Mouse (Mus musculus) neural tube, embryonic 15.5 days (tissue): ENCODE data around the gene Tbl3. TPM values are rescaled to one million over a fixed set of nuclear protein-coding genes. Genes with fewer than 3 reads are reported as not detected.

Experiments
- ATAC-seq: fragments of 200-750 bp; cut with Nextera tagmentation; 2 replicates; pipeline ENCODE4 v1.8.0; 2017; ENCODE audit warnings: mild to moderate bottlenecking, moderate TSS enrichment, moderate library complexity; ENCODE audit not compliant: low FRiP score
- H3K27ac ChIP-seq: fragments of 300-500 bp; sonication (generic); replicated peaks from 2 replicates; pipeline ENCODE4 v1.5.1; 2015; ENCODE audit warnings: mild to moderate bottlenecking, inconsistent platforms
- H3K27me3 ChIP-seq: fragments of 300-500 bp; sonication (generic); replicated peaks from 2 replicates; pipeline ENCODE4 v1.6.1; 2015; ENCODE audit warnings: inconsistent platforms
- H3K36me3 ChIP-seq: fragments of 300-500 bp; sonication (generic); 2 replicates; pipeline ENCODE4 v1.6.1; 2015; ENCODE audit warnings: inconsistent platforms
- H3K4me1 ChIP-seq: fragments of 300-500 bp; sonication (generic); 2 replicates; pipeline ENCODE4 v1.6.1; 2015; ENCODE audit warnings: inconsistent platforms
- H3K4me2 ChIP-seq: fragments of 300-500 bp; sonication (generic); 2 replicates; pipeline ENCODE4 v1.6.1; 2015; ENCODE audit warnings: inconsistent platforms, mild to moderate bottlenecking, moderate library complexity
- H3K4me3 ChIP-seq: fragments of 300-500 bp; sonication (generic); replicated peaks from 2 replicates; pipeline ENCODE4 v1.5.1; 2015; ENCODE audit warnings: mild to moderate bottlenecking, inconsistent platforms
- H3K9ac ChIP-seq: fragments of 300-500 bp; sonication (generic); replicated peaks from 2 replicates; pipeline ENCODE4 v1.6.1; 2015; ENCODE audit warnings: mild to moderate bottlenecking, inconsistent platforms
- H3K9me3 ChIP-seq: fragments of 300-500 bp; sonication (generic); replicated peaks from 2 replicates; pipeline ENCODE4 v1.6.1; 2016; ENCODE audit warnings: inconsistent platforms
- WGBS: fragments of 180-500 bp; shearing (Covaris S2); methylation state at CpG from one replicate; pipeline ENCODE4 v1.1.7; 2015; ENCODE audit warnings: mixed read lengths; 5-methylcytosine and 5-hydroxymethylcytosine counted together
- polyA plus RNA-seq: library from polyadenylated mRNA; unstranded; fragments of >200 nt; fragmentation: Nextera tagmentation; extraction: Ambion mirVana; gene quantifications from 2 replicates; pipeline ENCODE4 v1.2.1, GENCODE M21; 2015

Tbl3 gene
- polyA plus RNA-seq, 1 experiment from 2014 or later, result 55.6 TPM

- no peak overlapping the region for H3K4me3 ChIP-seq
- 94% methylated on average over 15 of the region's 15 CpGs for WGBS
- no peaks in the 10 kb centered on the region for H3K9me3 ChIP-seq
- H3K9ac ChIP-seq, result no peak overlapping the region
- peaks cover 9% of the 10 kb centered on the region; the same call in 1 of the 2 replicates for H3K36me3 ChIP-seq
- H3K4me2 ChIP-seq, result no peak overlapping the region
- H3K27me3 ChIP-seq, result no peaks in the 10 kb centered on the region
- no peak for ATAC-seq
- H3K27ac ChIP-seq, result no peak overlapping the region
- H3K4me1 ChIP-seq, result peaks cover 9% of the 10 kb centered on the region
These were observed 8.8 kb upstream of the Tbl3 start for GRCm38 (mm10) chr17:24716166-24716682.

DNA sequence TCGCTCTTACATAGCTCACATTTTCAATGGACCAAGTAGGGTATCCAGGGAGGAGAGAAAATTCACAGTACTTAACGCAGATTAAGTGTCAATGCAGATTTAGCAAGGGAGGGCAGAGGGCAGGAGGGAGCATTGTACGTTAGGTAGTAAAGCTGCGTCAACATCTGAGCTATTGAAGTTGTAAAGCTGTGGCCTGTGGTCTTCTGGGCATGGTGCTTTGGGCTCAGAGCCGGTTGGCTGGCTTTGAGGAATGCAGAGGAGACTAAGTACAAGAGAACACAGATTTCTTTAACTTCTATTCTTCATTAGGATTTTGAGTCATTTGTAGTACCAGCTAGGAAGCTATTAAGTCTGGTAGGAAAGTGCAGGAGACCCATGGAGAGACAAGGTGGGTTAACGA lies 8.1 kb upstream of the Tbl3 start:
- Histone ChIP-seq H3K27me3 (no peaks in the 10 kb centered on the region), H3K27ac (no peak overlapping the region), H3K9ac (no peak overlapping the region), H3K4me3 (no peak overlapping the region), H3K4me1 (peaks cover 7% of the 10 kb centered on the region), H3K9me3 (no peaks in the 10 kb centered on the region), H3K4me2 (no peak overlapping the region), H3K36me3 (peaks cover 9% of the 10 kb centered on the region; the same call in 1 of the 2 replicates)
- no peak for ATAC-seq
- 53% methylated on average over 6 of the region's 6 CpGs for WGBS

- H3K36me3 ChIP-seq, result peaks cover 20% of the 10 kb centered on the region
- no peak overlapping the region for H3K4me2 ChIP-seq
- ATAC-seq, result no peak
- 30% methylated on average over 2 of the region's 2 CpGs for WGBS
- no peaks in the 10 kb centered on the region for H3K27me3 ChIP-seq
- H3K27ac ChIP-seq, result no peak overlapping the region
- no peak overlapping the region for H3K9ac ChIP-seq
- H3K4me1 ChIP-seq, result peaks cover 21% of the 10 kb centered on the region
- H3K4me3 ChIP-seq, result 0 out of 2 replicates have a peak overlapping the region, but pooled peaks have one; percentile 77
- no peaks in the 10 kb centered on the region for H3K9me3 ChIP-seq
These were observed 1.2 kb upstream of the Tbl3 start for GRCm38 (mm10) chr17:24708646-24709045.

DNA sequence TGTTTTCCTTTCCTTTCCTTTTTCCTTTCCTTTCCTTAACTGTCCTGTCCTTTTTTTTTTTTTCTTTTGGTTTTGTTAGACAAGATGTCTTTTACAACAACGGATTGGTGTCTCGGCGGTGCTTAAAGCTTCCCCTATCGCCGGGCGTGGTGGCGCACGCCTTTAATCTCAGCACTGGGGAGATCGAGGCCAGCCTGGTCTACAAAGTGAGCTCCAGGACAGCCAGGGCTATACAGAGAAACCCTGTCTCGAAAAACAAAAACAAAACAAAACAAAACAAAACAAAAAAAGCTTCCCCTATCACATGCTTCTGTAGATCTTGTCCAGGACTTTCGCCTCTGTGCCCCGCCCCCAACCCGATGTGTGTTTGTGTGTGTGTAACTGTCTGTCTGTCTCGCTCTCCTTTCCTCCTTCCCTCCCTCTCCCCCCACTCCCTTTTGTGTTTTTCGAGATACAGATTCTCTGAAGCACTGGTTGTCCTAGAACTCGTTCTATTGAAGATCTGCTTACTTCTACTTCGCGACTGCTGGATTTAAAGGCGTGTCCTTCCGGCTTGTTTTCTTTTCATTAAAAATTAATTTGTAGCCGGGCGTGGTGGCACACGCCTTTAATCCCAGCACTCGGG lies 453 bp upstream of the Tbl3 start:
- Histone ChIP-seq H3K27me3 (no peaks in the 10 kb centered on the region), H3K36me3 (peaks cover 24% of the 10 kb centered on the region), H3K4me2 (peak overlapping the region; percentile 81), H3K4me1 (peaks cover 21% of the 10 kb centered on the region), H3K27ac (peak overlapping the region; percentile 83), H3K9me3 (no peaks in the 10 kb centered on the region), H3K9ac (peak overlapping the region; percentile 78), H3K4me3 (peak overlapping the region; percentile 77)
- WGBS, result 5% methylated on average over 24 of the region's 24 CpGs
- ATAC-seq, result no peak; the same call in 1 of the 2 replicates

- Histone ChIP-seq H3K4me3 (no peak overlapping the region), H3K9me3 (no peaks in the 10 kb centered on the region), H3K27ac (no peak overlapping the region), H3K4me1 (peaks cover 21% of the 10 kb centered on the region), H3K4me2 (peak overlapping the region; percentile 81; the same call in 1 of the 2 replicates), H3K36me3 (peaks cover 44% of the 10 kb centered on the region), H3K27me3 (no peaks in the 10 kb centered on the region), H3K9ac (no peak overlapping the region)
- no peak for ATAC-seq
- 94% methylated on average over 3 of the region's 3 CpGs for WGBS
These were observed 1.6 kb downstream of the Tbl3 start for GRCm38 (mm10) chr17:24705821-24706220.

GRCm38 (mm10) chr17:24701251-24701650 lies 6.2 kb downstream of the Tbl3 start:
- Histone ChIP-seq H3K4me2 (no peak overlapping the region), H3K36me3 (peaks cover 60% of the 10 kb centered on the region), H3K9me3 (no peaks in the 10 kb centered on the region), H3K9ac (no peak overlapping the region), H3K4me3 (no peak overlapping the region), H3K4me1 (peaks cover 23% of the 10 kb centered on the region), H3K27me3 (no peaks in the 10 kb centered on the region), H3K27ac (no peak overlapping the region)
- WGBS, result 91% methylated on average over 9 of the region's 9 CpGs
- ATAC-seq, result no peak

GRCm38 (mm10) chr17:24699473-24699872 lies 8.0 kb downstream of the Tbl3 start:
- ATAC-seq, result no peak
- no peak overlapping the region for H3K4me2 ChIP-seq
- no peaks in the 10 kb centered on the region for H3K27me3 ChIP-seq
- H3K9ac ChIP-seq, result no peak overlapping the region
- no peak overlapping the region for H3K4me3 ChIP-seq
- H3K9me3 ChIP-seq, result no peaks in the 10 kb centered on the region
- no peak overlapping the region for H3K27ac ChIP-seq
- peaks cover 48% of the 10 kb centered on the region for H3K36me3 ChIP-seq
- peaks cover 27% of the 10 kb centered on the region for H3K4me1 ChIP-seq
- 89% methylated on average over 2 of the region's 2 CpGs for WGBS

DNA sequence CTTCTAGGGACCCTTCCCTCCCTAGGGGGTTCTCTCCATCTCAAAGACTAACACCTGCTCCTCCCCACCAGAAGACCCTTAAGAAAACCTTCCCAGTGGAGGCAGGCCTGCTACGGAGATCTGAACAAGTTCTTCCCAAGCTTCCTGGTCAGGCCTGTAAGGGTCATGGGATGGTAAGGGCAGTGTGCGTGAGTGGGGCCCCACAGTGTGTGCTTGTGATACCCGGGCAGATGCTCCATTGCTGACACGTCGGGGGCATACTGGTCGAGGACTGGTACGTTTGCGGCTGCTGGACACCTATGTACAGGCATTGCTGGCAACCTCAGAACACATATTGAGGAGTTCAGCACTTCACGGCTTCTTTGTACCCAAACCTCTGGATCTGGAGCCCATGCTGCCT lies 8.7 kb downstream of the Tbl3 start:
- ATAC-seq, result no peak

DNA sequence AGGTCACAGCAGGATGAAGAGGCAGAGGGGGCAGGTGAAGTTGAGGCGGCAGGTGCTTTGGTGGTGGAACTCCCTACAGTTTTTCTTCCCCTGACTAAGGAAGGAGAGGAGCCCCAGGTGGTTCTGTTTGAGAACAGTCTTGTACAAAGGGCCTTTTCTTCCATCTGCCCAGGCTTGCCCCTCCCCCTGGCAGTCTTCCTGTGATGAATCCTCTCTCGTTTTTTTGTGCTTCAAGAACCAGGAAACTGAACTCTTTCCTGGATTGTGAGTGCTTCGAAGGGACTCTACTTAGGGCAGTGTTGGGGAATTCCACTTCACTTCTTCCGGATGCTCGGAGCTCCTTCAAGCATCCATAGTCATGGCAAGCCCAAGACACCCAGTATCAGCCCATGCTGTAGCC lies 9.5 kb downstream of the Tbl3 start:
- Histone ChIP-seq H3K4me2 (no peak overlapping the region), H3K9ac (no peak overlapping the region), H3K9me3 (no peaks in the 10 kb centered on the region), H3K4me1 (peaks cover 36% of the 10 kb centered on the region), H3K36me3 (peaks cover 40% of the 10 kb centered on the region), H3K27me3 (no peaks in the 10 kb centered on the region), H3K4me3 (no peak overlapping the region), H3K27ac (no peak overlapping the region)
- WGBS, result 22% methylated on average over 5 of the region's 5 CpGs
- ATAC-seq, result no peak

More for the DNA sequence above, 8.7 kb downstream of the Tbl3 start:
- WGBS, result 69% methylated on average over 9 of the region's 9 CpGs
- Histone ChIP-seq H3K4me3 (no peak overlapping the region), H3K36me3 (peaks cover 40% of the 10 kb centered on the region), H3K4me2 (no peak overlapping the region), H3K27me3 (no peaks in the 10 kb centered on the region), H3K4me1 (peaks cover 32% of the 10 kb centered on the region), H3K9me3 (no peaks in the 10 kb centered on the region), H3K9ac (no peak overlapping the region), H3K27ac (no peak overlapping the region)

DNA sequence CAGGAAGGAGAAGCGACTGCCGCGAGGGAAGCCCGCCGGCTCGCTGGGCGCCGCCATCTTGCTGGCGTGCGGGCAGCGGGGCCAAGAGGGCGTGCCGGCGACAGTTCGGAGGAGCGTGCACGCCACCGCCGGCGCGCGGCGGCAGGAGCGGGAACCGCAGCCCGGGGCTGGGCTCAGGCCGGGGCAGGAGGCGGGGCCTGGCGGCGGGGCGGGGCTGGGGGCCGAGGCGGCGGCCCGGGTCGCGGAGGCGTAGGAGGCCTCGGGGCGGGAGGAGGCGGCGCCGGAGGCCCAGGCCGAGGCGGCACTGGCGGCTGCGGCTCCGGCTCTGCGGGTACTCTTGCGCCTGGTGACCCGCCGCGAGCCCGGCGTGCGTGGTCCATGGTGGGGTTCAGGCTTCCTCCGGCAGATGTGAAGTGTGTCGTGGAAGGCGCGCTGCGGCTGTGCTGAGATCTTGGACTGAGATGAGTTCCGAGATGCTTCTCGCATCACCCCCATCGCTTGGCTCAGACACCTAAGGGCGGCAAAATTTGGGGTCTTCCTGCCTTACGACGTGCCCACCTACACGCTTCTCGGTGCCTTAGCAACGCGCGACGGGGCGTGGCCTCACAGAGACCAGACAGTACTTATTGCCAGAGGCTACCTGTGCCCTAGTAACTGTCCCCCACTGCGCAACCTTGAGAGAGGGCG lies 11.3 kb downstream of the Tbl3 start, which contains the start of the genes Gfer and Noxo1:
TSS of gene Gfer (minus strand) at position 146 of the 687 bp plus-strand sequence.
TSS of gene Noxo1 (plus strand) at position 224 of the 687 bp plus-strand sequence.
- peaks cover 30% of the 10 kb centered on the region for H3K36me3 ChIP-seq
- H3K4me1 ChIP-seq, result peaks cover 41% of the 10 kb centered on the region
- H3K4me3 ChIP-seq, result peak within 1 kb of the TSS; percentile 60
- peak; percentile 93 for ATAC-seq
- H3K27me3 ChIP-seq, result no peaks in the 10 kb centered on the region
- peak within 1 kb of the TSS; percentile 84 for H3K9ac ChIP-seq
- WGBS, result under 1% methylated on average over 65 of the region's 76 CpGs
- peak within 1 kb of the TSS; percentile 93 for H3K27ac ChIP-seq
- peak within 1 kb of the TSS; percentile 76 for H3K4me2 ChIP-seq
- H3K9me3 ChIP-seq, result no peaks in the 10 kb centered on the region

- 6% methylated on average over 47 of the region's 51 CpGs for WGBS
- Histone ChIP-seq H3K27ac (peak overlapping the region; percentile 93), H3K4me1 (peaks cover 48% of the 10 kb centered on the region), H3K4me2 (peak overlapping the region; percentile 76), H3K9ac (peak overlapping the region; percentile 84), H3K36me3 (peaks cover 23% of the 10 kb centered on the region), H3K27me3 (0 out of 2 replicates have a peak, but pooled peaks cover 4% of the 10 kb centered on the region), H3K4me3 (peak overlapping the region; percentile 60), H3K9me3 (no peaks in the 10 kb centered on the region)
- peak; percentile 45 for ATAC-seq
These were observed 12.0 kb downstream of the Tbl3 start for GRCm38 (mm10) chr17:24695326-24696010.
